Mouse (Mus musculus) liver, embryonic 14.5 days (tissue): ENCODE results near the gene Dpp8.

Experiments
- CTCF ChIP-seq: IDR thresholded peaks from 2 replicates; pipeline ENCODE4 v1.5.1; 2016; ENCODE audit warnings: antibody characterized with exemption, low read depth, control low read depth
- EP300 ChIP-seq: IDR thresholded peaks from 2 replicates; pipeline ENCODE4 v1.6.1; 2016; ENCODE audit warnings: antibody characterized with exemption, low read depth

DNA sequence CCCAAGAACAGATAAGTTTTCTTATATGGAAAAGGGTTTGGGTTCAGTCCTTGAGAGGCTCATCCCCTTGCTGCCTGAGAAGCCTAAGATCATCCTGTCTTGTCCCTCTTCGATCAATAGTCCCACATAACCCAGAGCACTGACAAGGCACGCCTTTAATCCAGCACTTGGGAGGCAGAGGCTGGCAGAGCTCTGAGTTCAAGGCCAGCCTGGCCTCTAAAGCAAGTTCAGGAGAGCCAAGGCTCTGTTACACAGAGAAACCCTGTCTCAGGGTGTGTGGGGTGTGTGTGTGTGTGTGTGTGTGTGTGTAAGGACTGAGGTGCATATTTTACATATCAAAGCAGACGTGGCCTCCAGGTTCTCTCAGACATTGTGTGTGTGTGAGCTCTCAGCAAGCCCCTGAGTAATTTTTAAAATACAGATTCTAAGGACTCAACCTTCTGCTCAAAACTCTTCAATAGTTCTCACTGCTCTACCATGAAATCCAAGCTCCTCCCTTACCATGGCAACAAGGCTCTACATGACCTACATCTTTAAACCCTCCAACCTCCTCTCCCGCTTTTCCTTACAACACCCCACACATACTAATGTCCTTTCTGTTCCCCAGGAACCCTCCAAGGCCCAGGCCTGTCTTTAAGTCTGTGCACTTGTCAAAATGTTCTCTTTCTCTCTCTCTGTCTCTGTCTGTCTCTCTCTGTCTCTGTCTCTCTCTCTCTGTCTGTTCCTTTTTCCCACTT lies 15.8 kb upstream of the Dpp8 start:
- no peak for TF ChIP-seq CTCF
- TF ChIP-seq EP300 = no peak
